Mouse (Mus musculus) erythroblast, adult 5-6 weeks (primary cell): ENCODE measurements around the gene Chd1l. TPM values are rescaled to one million over a fixed set of nuclear protein-coding genes. Genes with fewer than 3 reads are reported as not detected.

Experiments used
- ATAC-seq: replicated peaks from 2 replicates; pipeline ENCODE4 v1.8.0; 2016; ENCODE audit warnings: moderate number of reproducible peaks, mild to moderate bottlenecking, moderate TSS enrichment, inconsistent platforms; ENCODE audit not compliant: poor library complexity, low FRiP score, severe bottlenecking
- total RNA-seq, 2 experiments: library from RNA; stranded (forward) in 1 of 2; stranded (reverse) in 1 of 2; fragments of 150-400 nt in 1 of 2; fragments of 200-764, 138-1000 nt in 1 of 2; gene quantifications; 2 replicates each; pipeline versions ENCODE4 v1.2.3 to v1.2.4; 2015 to 2017; ENCODE audit warnings: low replicate concordance in 2 of 2

Chd1l gene
- total RNA-seq (2015; ENCODE audit: low replicate concordance) (5.8 and 8.2 TPM in 2 replicates), total RNA-seq (2017; ENCODE audit: low replicate concordance) (9.7 and 16.7 TPM in 2 replicates)

- peak; percentile 95 for ATAC-seq
Observed at GRCm38 (mm10) chr3:97609845-97610410, at the start of gene Chd1l. Gene Chd1l, minus strand, starts transcription at chr3:97610203.

GRCm38 (mm10) chr3:97659746-97660145, 49.7 kb upstream of the Chd1l start:
- ATAC-seq = no peak

- peak; percentile 9; the same call in 1 of the 2 replicates for ATAC-seq
Observed at GRCm38 (mm10) chr3:97658426-97659193, 48.6 kb upstream of the Chd1l start.

- peak; percentile 95 for ATAC-seq
Observed at GRCm38 (mm10) chr3:97657655-97658411, 47.8 kb upstream of the Chd1l start, which contains the start of gene Prkab2. Gene Prkab2, plus strand, starts transcription at chr3:97658193.

- no peak for ATAC-seq
Observed at GRCm38 (mm10) chr3:97654901-97655300, 44.9 kb upstream of the Chd1l start.

- ATAC-seq = no peak
Observed at GRCm38 (mm10) chr3:97653781-97654180, 43.8 kb upstream of the Chd1l start.

GRCm38 (mm10) chr3:97651604-97652003, 41.6 kb upstream of the Chd1l start:
- ATAC-seq = no peak

- ATAC-seq = no peak
Observed at GRCm38 (mm10) chr3:97649469-97649868, 39.5 kb upstream of the Chd1l start.

- no peak for ATAC-seq
Observed at GRCm38 (mm10) chr3:97649022-97649421, 39.0 kb upstream of the Chd1l start.

GRCm38 (mm10) chr3:97648518-97648917, 38.5 kb upstream of the Chd1l start:
- ATAC-seq = no peak

- no peak for ATAC-seq
Observed at GRCm38 (mm10) chr3:97642001-97642400, 32.0 kb upstream of the Chd1l start.

GRCm38 (mm10) chr3:97641396-97641795, 31.4 kb upstream of the Chd1l start:
- no peak for ATAC-seq

- ATAC-seq = no peak
Observed at GRCm38 (mm10) chr3:97634288-97634761, 24.3 kb upstream of the Chd1l start.

GRCm38 (mm10) chr3:97633456-97633855, 23.5 kb upstream of the Chd1l start:
- ATAC-seq = no peak

GRCm38 (mm10) chr3:97631258-97631860, 21.4 kb upstream of the Chd1l start:
- ATAC-seq = no peak

- no peak for ATAC-seq
Observed at GRCm38 (mm10) chr3:97630746-97631145, 20.7 kb upstream of the Chd1l start.

- ATAC-seq = no peak
Observed at GRCm38 (mm10) chr3:97629941-97630340, 19.9 kb upstream of the Chd1l start.

GRCm38 (mm10) chr3:97628391-97629001, 18.5 kb upstream of the Chd1l start, which contains the start of gene Fmo5:
Gene Fmo5, plus strand, starts transcription at chr3:97628804.
- peak; percentile 98 for ATAC-seq

GRCm38 (mm10) chr3:97627893-97628292, 17.9 kb upstream of the Chd1l start:
- ATAC-seq = no peak
